Mouse (Mus musculus) spleen, postnatal 36 days (tissue): ENCODE data around the gene Rarg.

Experiments
- DNase-seq, 2 experiments: peaks; one replicate each; pipeline ENCODE4 v3.0.0; 2022; ENCODE audit warnings: low spot score in 2 of 2, mixed read lengths in 1 of 2

Rarg gene

DNA sequence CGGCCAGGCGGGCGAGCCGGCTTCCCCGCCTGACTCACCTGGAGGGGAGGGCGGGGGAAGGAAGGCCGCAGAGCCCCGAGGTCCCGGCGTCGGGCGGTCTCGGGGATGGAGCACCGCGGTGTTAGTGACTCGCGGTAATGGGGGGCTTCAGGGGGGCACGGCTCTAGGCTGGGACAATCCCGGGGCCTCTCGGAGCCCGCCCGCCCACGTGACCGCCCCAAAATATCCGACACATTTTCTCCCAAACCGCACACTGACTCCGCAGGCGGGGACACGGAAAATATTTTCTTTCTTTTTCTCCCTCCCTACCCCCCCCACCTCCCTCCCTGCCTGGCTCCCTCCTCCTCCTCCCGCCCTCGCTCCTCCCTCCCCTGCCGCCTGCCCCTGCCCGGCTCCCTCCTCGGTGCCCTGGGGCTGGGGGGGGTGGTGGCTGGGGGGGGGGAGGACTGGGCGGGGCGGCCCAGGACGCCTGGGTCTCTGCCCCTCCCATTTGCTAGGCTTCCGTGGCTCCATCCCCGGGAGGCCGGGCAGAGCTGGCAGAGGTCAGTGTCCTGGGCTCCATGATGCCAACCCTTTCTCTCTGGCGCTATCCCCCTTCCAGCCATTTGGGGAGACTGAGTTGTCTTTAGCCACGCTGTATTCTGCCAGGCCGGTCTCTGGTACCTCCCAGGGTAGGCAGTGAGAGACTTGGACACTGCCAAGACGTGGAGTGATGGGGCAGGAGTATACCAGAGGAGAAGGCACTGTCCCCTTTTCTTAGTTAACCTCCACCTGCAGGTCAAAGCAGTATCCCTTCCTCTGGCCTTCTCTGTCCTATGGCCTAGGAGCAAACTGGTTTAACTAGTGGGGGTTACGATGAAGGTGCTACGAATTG is at the start of gene Rarg:
Gene Rarg, minus strand, starts transcription at position 316 of the 874 bp plus-strand sequence.
- DNase-seq: no peak

DNA sequence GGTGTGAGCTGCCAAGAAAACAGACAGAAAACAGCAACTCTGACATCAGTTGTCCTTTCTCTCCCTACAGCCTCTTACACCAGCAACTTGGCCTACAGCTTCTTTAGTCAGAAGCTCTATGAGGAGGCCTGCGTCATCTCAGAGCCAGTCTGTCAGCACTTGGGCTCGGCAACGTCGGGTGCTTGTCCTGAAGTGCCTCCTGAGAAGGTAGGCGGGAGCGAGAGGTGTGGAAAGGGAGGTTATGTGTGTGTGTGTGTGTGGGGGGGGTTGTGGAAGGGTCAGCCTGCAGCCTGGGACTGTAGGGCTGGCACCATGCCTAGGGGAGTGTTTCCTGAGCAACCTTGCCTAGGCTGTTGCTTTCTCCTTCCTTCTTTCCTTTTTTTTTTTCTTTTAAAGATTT is 45.2 kb upstream of the Rarg start:
- no peak for DNase-seq

GRCm38 (mm10) chr15:102296368-102297006 is 39.2 kb upstream of the Rarg start:
- no peak for DNase-seq

- DNase-seq: peak; percentile 93 to 95
These were observed 38.5 kb upstream of the Rarg start, which contains the start of gene Espl1 for GRCm38 (mm10) chr15:102295633-102296367. Gene Espl1, plus strand, starts transcription at chr15:102296266.

DNA sequence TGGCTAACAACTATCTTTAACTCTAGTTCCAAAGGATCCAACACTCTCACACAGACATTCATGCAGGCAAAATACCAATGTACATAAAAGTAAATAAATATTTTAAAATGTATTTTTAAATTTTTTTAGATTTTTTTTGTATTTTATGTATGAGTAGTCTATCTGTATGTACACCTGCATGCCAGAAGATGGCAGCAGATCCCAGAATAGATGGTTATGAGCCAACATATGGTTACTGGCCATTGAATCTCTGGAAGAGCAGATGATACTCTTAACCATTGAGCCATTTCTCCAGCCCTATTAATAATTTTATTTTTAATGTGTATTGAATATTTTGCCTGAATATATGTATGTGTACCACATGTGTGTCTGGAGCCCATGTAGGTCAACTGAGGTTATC is 30.1 kb upstream of the Rarg start:
- peak; percentile 37 to 58 for DNase-seq

- no peak for DNase-seq
These were observed 26.3 kb upstream of the Rarg start for GRCm38 (mm10) chr15:102283648-102284047.

- no peak for DNase-seq
These were observed 25.4 kb upstream of the Rarg start for GRCm38 (mm10) chr15:102282463-102283292.

- no peak for DNase-seq
These were observed 23.3 kb upstream of the Rarg start for GRCm38 (mm10) chr15:102280623-102281022.

GRCm38 (mm10) chr15:102279783-102280520 is 22.6 kb upstream of the Rarg start:
- no peak for DNase-seq

- peak; percentile 83 to 87 for DNase-seq
These were observed 21.9 kb upstream of the Rarg start, which contains the start of gene Mfsd5 for GRCm38 (mm10) chr15:102279092-102279782. Gene Mfsd5, plus strand, starts transcription at chr15:102279454.

DNA sequence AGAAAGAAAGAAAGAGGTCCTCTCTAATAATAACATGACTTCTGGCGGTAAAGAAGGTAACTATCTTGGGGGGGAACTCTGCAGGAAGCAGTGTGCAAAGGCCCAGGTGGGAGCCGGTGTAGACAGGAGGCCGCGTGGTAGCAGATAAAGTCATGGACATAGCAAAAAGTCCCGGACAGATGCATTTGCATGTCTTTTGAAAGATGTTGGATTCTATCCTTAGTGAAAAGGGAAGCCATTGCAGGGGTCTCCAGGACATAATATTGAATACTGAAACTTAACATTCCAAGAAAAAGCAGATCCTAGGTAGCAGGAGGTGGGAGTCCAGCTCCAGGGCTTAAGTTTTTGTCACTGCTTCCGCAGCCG is 21.4 kb upstream of the Rarg start:
- DNase-seq: no peak

DNA sequence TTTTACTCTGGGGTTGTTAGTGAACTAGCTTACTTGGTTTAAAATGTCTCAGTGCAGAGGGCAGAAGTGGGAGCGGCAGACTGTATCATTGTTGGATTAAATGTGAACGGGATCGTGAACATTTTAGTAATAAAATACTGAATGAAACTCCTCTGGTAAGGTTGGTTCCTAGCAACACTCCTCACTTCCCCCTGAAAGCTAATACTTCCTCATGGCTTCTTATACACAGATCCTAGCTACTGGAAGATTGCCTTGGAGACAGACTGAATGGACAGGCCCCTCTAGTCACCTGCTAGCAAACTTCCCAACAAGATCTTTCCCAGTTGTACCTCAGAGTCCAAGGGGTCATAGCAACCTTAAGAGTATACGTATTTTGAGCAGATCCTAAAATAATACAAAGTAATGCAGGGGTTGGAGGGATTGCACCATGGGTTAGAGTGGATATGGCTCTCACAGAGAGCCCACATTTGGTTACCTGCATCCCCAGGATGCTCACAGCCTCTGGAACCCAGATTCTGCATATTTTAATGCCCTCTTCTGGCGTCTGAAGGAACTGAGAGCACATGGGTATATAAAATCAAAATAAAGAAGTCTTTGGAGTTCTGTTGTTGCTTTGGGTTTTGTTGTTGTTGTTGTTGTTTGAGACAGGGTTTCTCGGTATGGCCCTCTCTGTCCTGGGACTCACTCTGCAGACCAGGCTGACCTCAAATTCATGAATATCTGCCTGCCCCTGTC is 16.8 kb upstream of the Rarg start:
- DNase-seq: no peak

- DNase-seq: no peak
These were observed 14.1 kb upstream of the Rarg start for GRCm38 (mm10) chr15:102271441-102271840.

- no peak for DNase-seq
These were observed 13.1 kb upstream of the Rarg start, which contains the start of gene Gm9918 for GRCm38 (mm10) chr15:102270274-102270960. Gene Gm9918, plus strand, starts transcription at chr15:102270563.

GRCm38 (mm10) chr15:102265548-102265947 is 8.2 kb upstream of the Rarg start:
- no peak for DNase-seq

DNA sequence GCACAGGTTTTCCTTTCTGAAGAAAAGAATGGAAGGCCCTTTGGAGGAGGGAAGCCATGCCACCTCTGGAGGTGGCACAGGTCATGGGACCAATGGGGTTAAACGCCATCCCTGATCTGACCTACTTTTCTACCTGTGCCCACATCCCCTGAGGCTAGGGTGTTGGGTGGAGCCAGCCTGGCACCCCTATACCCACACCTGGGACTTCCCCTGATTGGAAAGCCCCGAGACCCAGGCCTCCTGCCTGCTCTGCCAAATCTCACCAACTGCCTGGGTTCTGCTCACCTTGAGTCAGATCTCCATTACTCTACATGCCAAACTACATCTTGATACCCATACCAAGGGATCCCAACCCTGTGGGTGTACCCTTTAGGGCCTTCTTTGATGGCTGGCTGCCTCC is 5.7 kb upstream of the Rarg start:
- no peak for DNase-seq

DNA sequence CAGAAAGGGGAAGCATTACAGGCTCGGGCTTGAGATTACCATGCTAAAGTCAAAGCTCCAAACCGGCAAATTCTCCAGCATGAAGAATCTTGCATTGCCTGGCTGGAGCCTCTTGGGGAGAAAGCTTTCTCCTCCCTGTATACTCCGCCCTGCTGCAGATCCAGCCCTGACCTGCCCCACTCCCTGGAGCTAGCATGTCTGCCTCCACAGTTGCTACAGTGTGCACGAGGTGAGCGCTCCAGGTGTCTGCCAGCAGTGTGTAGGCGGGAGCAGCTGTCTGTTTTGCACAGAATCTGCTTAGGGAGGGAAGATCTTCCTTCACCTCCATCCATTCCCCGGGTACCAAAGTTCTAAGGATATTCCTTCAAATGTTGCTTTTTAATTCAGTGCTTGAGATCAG is 5.3 kb upstream of the Rarg start:
- DNase-seq: no peak

DNA sequence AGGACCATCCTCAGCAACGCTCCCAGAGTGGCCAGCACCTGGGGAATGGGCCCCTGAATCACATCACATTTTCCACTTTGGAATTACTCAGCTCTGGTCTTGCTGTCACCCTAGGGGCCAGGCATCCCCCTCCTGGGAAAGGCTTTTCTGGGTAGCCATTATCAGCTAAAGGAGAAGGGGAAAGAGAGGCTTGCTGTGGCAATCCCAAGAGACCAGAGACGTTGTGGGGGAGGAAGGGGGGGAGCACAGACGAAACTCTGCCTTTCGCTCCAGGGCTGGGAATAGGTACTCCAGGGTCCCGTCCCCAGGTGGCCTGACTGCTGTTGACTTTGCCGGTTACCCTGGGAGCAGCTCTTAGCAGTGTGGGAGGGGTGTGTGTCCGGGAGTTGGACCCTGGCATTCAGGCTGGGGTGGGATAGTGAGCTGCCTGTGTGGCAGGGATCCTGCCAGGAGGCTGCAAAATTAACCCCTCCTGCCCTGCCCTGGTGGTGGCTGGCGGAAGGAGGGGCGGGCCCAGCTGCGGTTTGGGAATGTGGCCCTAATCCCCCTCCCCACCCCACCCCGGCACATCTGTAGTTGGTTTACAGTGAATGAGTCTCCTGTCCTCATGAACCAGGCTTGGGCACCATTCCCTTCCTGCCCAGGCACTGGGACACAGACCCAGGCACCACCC is 1.4 kb upstream of the Rarg start:
- DNase-seq: no peak
